Mouse (Mus musculus): ENCODE measurements around the gene Cenpv.

GRCm38 (mm10) chr11:62522283-62522682 is 16.8 kb downstream of the Cenpv start:
- no peak for TF ChIP-seq POLR2A (IDR thresholded peaks at IDR 0.05; ENCODE audit: insufficient read length, low read depth)
- no peak for TF ChIP-seq CEBPB (IDR thresholded peaks at IDR 0.05; ENCODE audit: insufficient read depth, poor library complexity, severe bottlenecking)
- no peak for TF ChIP-seq REST (IDR thresholded peaks at IDR 0.05; ENCODE audit: insufficient read depth, insufficient read length)
- no peak for TF ChIP-seq MYOG (IDR thresholded peaks at IDR 0.05; ENCODE audit: control insufficient read depth in 1 of 3, insufficient read depth in 1 of 3, insufficient read length in 2 of 3, low read depth in 2 of 3)
- no peak for TF ChIP-seq TCF3 (IDR thresholded peaks at IDR 0.05; ENCODE audit: insufficient read length, low read depth)
- TF ChIP-seq USF1 (IDR thresholded peaks at IDR 0.05; ENCODE audit: low read depth): no peak
- TF ChIP-seq TCF12 (IDR thresholded peaks at IDR 0.05; ENCODE audit: insufficient read depth, poor library complexity, severe bottlenecking): no peak
- no peak for TF ChIP-seq MYOD1 (IDR thresholded peaks at IDR 0.05; ENCODE audit: control insufficient read depth in 1 of 3, insufficient read length in 2 of 3, low read depth in 2 of 3)
- TF ChIP-seq E2F4 (IDR thresholded peaks at IDR 0.05; ENCODE audit: insufficient read depth): no peak
- TF ChIP-seq SRF (IDR thresholded peaks at IDR 0.05; ENCODE audit: control insufficient read depth, insufficient read length, low read depth): no peak
- no peak for TF ChIP-seq MAX (IDR thresholded peaks at IDR 0.05; ENCODE audit: low read depth)
- no peak for TF ChIP-seq POLR2AphosphoS2 (IDR thresholded peaks at IDR 0.05; ENCODE audit: insufficient read length, low read depth)
